Mouse (Mus musculus): ENCODE data around the gene Tfap4. TPM values are rescaled to one million over a fixed set of nuclear protein-coding genes. Genes with fewer than 3 reads are reported as not detected.

The Tfap4 gene
- polyA plus RNA-seq, 1 experiment from 2014 or later: 5.6 TPM

- Histone ChIP-seq H3K27me3 (no peaks in the 10 kb centered on the region), H3K4me1 (replicated peaks) (peaks cover 9% of the 10 kb centered on the region; the same call in 1 of the 2 replicates), H3K36me3 (no peaks in the 10 kb centered on the region), H3K4me3 (no peak overlapping the region), H3K9ac (no peak overlapping the region), H3K27ac (no peak overlapping the region), H3K9me3 (replicated peaks) (no peaks in the 10 kb centered on the region), H3K4me2 (no peak overlapping the region)
- ATAC-seq (replicated peaks; ENCODE audit: insufficient number of reproducible peaks, insufficient read depth, low FRiP score, low read depth): no peak
- WGBS: 18% methylated on average over 4 of the region's 4 CpGs
Observed at GRCm38 (mm10) chr16:4567912-4568311, 8.3 kb upstream of the Tfap4 start.

- WGBS: 1% methylated on average over 42 of the region's 43 CpGs
- Histone ChIP-seq H3K9me3 (replicated peaks) (no peaks in the 10 kb centered on the region), H3K4me1 (replicated peaks) (peaks cover 23% of the 10 kb centered on the region), H3K27ac (peak overlapping the region; percentile 91), H3K36me3 (no peaks in the 10 kb centered on the region), H3K4me2 (peak overlapping the region; percentile 96), H3K4me3 (peak overlapping the region; percentile 84), H3K9ac (peak overlapping the region; percentile 75), H3K27me3 (no peaks in the 10 kb centered on the region)
- peak; percentile 41 for ATAC-seq (replicated peaks; ENCODE audit: insufficient number of reproducible peaks, insufficient read depth, low FRiP score, low read depth)
Observed at GRCm38 (mm10) chr16:4560145-4560952, 695 bp upstream of the Tfap4 start.

DNA sequence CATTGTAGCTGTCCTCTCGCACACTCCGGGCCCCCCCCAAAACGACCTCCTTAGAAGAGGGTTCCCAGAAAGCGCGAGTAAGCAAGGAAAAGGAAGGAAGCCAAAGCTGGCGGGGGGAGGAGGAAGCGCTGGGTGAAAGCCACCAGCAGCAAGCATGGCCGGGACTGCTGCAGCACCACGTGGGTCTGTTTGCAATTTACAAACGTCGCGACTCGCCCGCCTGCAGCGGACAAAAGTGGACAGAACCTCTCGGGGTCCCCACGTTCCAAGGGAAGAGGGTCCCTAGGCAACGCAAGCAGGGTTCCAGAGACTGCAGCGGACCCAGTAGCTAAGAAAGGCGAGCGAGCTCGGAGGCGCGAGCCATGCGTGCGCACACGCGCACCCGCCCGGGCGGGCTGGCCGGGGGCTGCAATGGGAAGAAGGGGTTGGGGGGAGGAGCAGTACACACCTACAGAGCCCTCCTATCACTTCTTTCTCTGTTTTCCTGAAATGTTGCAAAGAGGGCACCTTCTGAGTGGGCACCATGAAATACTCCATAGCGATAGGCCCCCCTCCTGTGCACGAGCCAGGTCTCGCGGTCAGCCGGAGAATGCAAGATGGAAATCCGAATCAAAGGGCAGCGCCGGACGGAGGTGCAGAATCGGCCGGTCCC is 548 bp downstream of the Tfap4 start:
- peak; percentile 25 for ATAC-seq (replicated peaks; ENCODE audit: insufficient number of reproducible peaks, insufficient read depth, low FRiP score, low read depth)
- H3K36me3 ChIP-seq: no peaks in the 10 kb centered on the region
- peaks cover 23% of the 10 kb centered on the region for H3K4me1 ChIP-seq (replicated peaks)
- peak overlapping the region; percentile 75 for H3K9ac ChIP-seq
- WGBS: 0% methylated on average over 43 of the region's 43 CpGs
- H3K27me3 ChIP-seq: no peaks in the 10 kb centered on the region
- H3K27ac ChIP-seq: peak overlapping the region; percentile 91
- H3K4me2 ChIP-seq: peak overlapping the region; percentile 96
- no peaks in the 10 kb centered on the region for H3K9me3 ChIP-seq (replicated peaks)
- peak overlapping the region; percentile 84 for H3K4me3 ChIP-seq

GRCm38 (mm10) chr16:4558384-4558979 is 1.2 kb downstream of the Tfap4 start:
- WGBS: under 1% methylated on average over 38 of the region's 38 CpGs

DNA sequence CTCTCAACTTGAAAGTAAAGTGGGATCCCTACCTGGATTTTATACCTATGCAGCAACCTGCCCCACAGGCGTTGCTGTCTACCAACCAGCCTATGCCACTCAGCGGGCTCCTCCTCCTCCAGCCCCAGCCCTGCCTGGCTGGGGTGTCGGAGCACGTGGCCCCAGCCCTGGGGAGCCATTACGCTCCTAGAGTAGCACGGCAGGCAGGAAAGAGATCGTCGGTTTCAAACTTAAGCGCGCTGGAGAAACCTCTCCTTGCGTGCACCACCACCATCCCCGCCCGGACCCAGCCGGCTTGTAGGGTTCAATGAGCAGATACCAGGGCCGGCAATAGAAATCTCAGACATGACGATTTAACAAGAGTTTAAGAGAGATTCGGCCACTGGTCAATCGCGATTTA is 1.7 kb downstream of the Tfap4 start:
- peak overlapping the region; percentile 91 for H3K27ac ChIP-seq
- WGBS: under 1% methylated on average over 19 of the region's 19 CpGs
- H3K36me3 ChIP-seq: no peaks in the 10 kb centered on the region
- H3K9ac ChIP-seq: peak overlapping the region; percentile 75
- H3K9me3 ChIP-seq (replicated peaks): no peaks in the 10 kb centered on the region
- no peaks in the 10 kb centered on the region for H3K27me3 ChIP-seq
- H3K4me1 ChIP-seq (replicated peaks): peaks cover 33% of the 10 kb centered on the region
- ATAC-seq (replicated peaks; ENCODE audit: insufficient number of reproducible peaks, insufficient read depth, low FRiP score, low read depth): peak; percentile 41
- peak overlapping the region; percentile 96 for H3K4me2 ChIP-seq
- H3K4me3 ChIP-seq: peak overlapping the region; percentile 84

More at GRCm38 (mm10) chr16:4558384-4558979, 1.2 kb downstream of the Tfap4 start:
- Histone ChIP-seq H3K9ac (peak overlapping the region; percentile 75), H3K4me3 (peak overlapping the region; percentile 84), H3K4me2 (peak overlapping the region; percentile 96), H3K27me3 (no peaks in the 10 kb centered on the region), H3K9me3 (replicated peaks) (no peaks in the 10 kb centered on the region), H3K27ac (peak overlapping the region; percentile 91), H3K36me3 (no peaks in the 10 kb centered on the region), H3K4me1 (replicated peaks) (peaks cover 28% of the 10 kb centered on the region)
- peak; percentile 84 for ATAC-seq (replicated peaks; ENCODE audit: insufficient number of reproducible peaks, insufficient read depth, low FRiP score, low read depth)

DNA sequence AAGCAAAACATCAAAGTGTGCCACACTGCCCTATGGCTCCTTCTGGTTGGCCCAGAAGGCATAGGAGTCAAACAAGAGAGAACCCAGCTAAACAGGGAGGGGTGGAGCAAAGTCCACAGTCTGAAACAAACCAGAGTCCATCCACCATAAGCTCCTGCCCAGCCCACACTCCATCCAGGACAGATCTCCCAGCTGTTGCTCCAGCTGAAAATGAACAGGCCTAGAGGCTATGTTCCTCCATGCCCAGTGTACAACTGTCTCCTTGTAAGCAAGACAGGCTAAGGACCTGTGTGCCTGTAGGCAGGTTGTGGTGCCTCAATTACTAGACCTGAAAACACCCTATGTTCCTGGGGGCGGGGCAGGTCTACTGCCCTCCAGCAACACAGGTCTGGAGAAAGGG is 2.6 kb downstream of the Tfap4 start:
- Histone ChIP-seq H3K4me3 (peak overlapping the region; percentile 84; the same call in 1 of the 2 replicates), H3K4me1 (replicated peaks) (peaks cover 42% of the 10 kb centered on the region), H3K4me2 (peak overlapping the region; percentile 96), H3K27me3 (no peaks in the 10 kb centered on the region), H3K9ac (no peak overlapping the region; the same call in 1 of the 2 replicates), H3K36me3 (no peaks in the 10 kb centered on the region), H3K27ac (peak overlapping the region; percentile 91; the same call in 1 of the 2 replicates), H3K9me3 (replicated peaks) (no peaks in the 10 kb centered on the region)
- ATAC-seq (replicated peaks; ENCODE audit: insufficient number of reproducible peaks, insufficient read depth, low FRiP score, low read depth): no peak
- 76% methylated on average over 1 of the region's 1 CpGs for WGBS

- ATAC-seq (replicated peaks; ENCODE audit: insufficient number of reproducible peaks, insufficient read depth, low FRiP score, low read depth): no peak
- Histone ChIP-seq H3K27ac (no peak overlapping the region), H3K36me3 (no peaks in the 10 kb centered on the region; the same call in 1 of the 2 replicates), H3K4me2 (no peak overlapping the region), H3K4me3 (no peak overlapping the region), H3K4me1 (replicated peaks) (peaks cover 47% of the 10 kb centered on the region), H3K9me3 (replicated peaks) (no peaks in the 10 kb centered on the region), H3K9ac (no peak overlapping the region), H3K27me3 (no peaks in the 10 kb centered on the region)
- 94% methylated on average over 1 of the region's 1 CpGs for WGBS
Observed at GRCm38 (mm10) chr16:4555555-4555954, 4.1 kb downstream of the Tfap4 start.

GRCm38 (mm10) chr16:4552829-4553550 is 6.7 kb downstream of the Tfap4 start:
- peak overlapping the region; percentile 11; the same call in 1 of the 2 replicates for H3K9ac ChIP-seq
- H3K9me3 ChIP-seq (replicated peaks): no peaks in the 10 kb centered on the region
- 0 out of 2 replicates have a peak, but pooled peaks have one; percentile 40 for ATAC-seq (replicated peaks; ENCODE audit: insufficient number of reproducible peaks, insufficient read depth, low FRiP score, low read depth)
- no peaks in the 10 kb centered on the region for H3K27me3 ChIP-seq
- no peak overlapping the region for H3K4me3 ChIP-seq
- peaks cover 5% of the 10 kb centered on the region for H3K36me3 ChIP-seq
- peaks cover 45% of the 10 kb centered on the region for H3K4me1 ChIP-seq (replicated peaks)
- WGBS: 27% methylated on average over 6 of the region's 6 CpGs
- H3K4me2 ChIP-seq: no peak overlapping the region; the same call in 1 of the 2 replicates
- peak overlapping the region; percentile 10; the same call in 1 of the 2 replicates for H3K27ac ChIP-seq

DNA sequence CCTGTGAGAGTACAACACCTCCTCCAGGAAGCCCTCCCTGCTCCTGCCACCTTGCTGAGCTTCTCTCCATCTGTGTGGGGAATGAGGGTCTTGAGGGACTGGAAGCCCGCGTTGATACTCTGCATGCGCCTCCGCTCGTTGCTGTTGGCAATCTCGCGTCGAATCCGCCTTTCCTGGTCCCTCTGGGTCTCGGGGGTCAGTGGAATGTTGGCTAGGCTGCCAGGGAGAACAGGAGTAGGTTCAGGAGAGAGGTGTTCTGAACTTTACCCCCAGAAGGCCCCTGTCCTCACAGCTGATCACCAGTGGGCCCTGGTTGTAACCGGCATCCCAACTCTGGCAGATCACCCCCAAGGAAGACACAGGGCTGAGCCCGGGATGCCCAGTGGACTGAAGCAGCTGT is 7.8 kb downstream of the Tfap4 start:
- no peak overlapping the region for H3K9ac ChIP-seq
- no peaks in the 10 kb centered on the region for H3K9me3 ChIP-seq (replicated peaks)
- no peak overlapping the region for H3K27ac ChIP-seq
- H3K27me3 ChIP-seq: no peaks in the 10 kb centered on the region
- no peak overlapping the region for H3K4me3 ChIP-seq
- H3K36me3 ChIP-seq: peaks cover 15% of the 10 kb centered on the region
- no peak overlapping the region for H3K4me2 ChIP-seq
- peaks cover 34% of the 10 kb centered on the region for H3K4me1 ChIP-seq (replicated peaks)
- no peak for ATAC-seq (replicated peaks; ENCODE audit: insufficient number of reproducible peaks, insufficient read depth, low FRiP score, low read depth)
- WGBS: 91% methylated on average over 12 of the region's 12 CpGs

- Histone ChIP-seq H3K36me3 (peaks cover 17% of the 10 kb centered on the region), H3K27me3 (no peaks in the 10 kb centered on the region), H3K9me3 (replicated peaks) (no peaks in the 10 kb centered on the region), H3K4me2 (no peak overlapping the region), H3K4me1 (replicated peaks) (peaks cover 29% of the 10 kb centered on the region), H3K27ac (no peak overlapping the region), H3K4me3 (no peak overlapping the region), H3K9ac (no peak overlapping the region)
- 42% methylated on average over 13 of the region's 13 CpGs for WGBS
- no peak for ATAC-seq (replicated peaks; ENCODE audit: insufficient number of reproducible peaks, insufficient read depth, low FRiP score, low read depth)
Observed at GRCm38 (mm10) chr16:4551056-4551455, 8.6 kb downstream of the Tfap4 start.
